Mouse (Mus musculus): ENCODE results near the gene Rcsd1. TPM values are rescaled to one million over a fixed set of nuclear protein-coding genes. Genes with fewer than 3 reads are reported as not detected.

Rcsd1 gene
- polyA plus RNA-seq (2012; rRNA removed): 9.9 and 10.6 TPM in 2 replicates

DNA sequence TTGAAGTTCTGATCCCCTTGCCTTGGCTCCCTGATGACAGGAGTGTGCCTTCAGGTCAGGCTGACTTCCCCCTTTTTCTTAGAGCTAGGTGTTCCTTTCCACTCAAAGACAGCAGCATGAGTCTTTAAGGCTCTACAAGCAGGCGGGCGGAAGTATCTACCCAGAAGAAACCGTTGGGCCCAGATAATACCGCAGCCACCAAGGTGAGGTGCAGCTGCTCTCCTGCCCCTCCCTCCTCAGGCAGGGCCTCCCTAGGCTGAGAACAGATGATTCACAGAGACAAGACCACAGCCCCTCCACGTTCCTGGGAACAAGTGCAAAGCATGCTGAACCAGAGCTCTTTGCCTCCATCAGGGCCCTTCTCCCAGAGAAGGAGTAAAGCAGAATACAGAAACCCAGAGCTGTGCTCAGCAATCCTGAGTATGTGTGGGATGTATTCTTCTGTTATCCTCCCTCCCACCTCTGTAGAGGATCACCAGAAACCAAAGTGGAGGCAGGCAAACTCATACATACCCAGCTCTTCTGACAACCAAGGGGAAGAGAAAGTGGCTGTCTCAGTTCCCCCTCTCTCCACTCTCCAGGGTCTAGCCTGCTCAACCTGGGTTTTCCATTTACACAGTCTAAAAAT is at the start of gene Rcsd1:
TSS of gene Rcsd1 (minus strand) at position 129 of the 628 bp plus-strand sequence.
- 50% methylated on average over 5 of the region's 5 CpGs for WGBS
- no peak for DNase-seq (ENCODE audit: low read depth, low spot score)

DNA sequence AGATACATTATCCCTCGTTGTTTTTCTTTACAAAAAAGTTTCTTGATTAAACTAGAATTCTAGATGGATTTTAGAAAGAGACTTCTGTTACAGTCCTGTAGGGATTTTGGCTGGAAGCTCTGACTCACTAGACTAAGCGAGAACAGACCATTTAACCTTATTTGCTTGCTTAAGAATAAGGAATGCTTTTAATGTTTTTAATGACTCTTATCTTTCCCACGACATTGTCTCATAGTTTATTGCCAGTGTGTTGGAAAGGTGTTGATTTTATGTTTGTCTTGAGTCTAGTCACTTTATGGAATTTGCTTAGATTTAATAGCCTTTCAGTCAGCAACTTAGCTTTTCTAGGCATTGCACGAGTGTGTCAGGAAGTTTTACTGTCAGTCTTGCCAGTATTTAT is 45.6 kb upstream of the Rcsd1 start:
- DNase-seq (ENCODE audit: low read depth, low spot score): no peak
- 14% methylated on average over 4 of the region's 4 CpGs for WGBS

DNA sequence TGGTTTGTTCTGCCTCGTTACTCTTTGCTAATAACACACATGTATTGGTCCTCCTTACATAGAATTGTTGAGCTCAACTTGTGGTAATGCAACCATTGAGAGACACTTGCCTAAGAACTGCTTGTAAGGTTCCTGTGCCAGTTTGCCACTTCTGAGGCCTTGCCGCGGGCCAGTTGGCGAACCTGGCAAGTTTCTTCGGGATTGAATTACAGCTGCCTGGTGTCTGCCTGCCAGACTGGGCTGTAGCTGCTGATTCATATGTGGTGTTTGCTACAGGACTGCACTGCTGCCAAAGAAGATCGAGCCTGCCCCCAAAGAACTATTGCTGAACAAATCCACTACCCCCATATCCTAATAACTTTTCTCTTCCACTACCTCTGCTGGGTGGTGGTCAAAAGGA is 44.6 kb upstream of the Rcsd1 start:
- 87% methylated on average over 6 of the region's 6 CpGs for WGBS
- DNase-seq (ENCODE audit: low read depth, low spot score): no peak

DNA sequence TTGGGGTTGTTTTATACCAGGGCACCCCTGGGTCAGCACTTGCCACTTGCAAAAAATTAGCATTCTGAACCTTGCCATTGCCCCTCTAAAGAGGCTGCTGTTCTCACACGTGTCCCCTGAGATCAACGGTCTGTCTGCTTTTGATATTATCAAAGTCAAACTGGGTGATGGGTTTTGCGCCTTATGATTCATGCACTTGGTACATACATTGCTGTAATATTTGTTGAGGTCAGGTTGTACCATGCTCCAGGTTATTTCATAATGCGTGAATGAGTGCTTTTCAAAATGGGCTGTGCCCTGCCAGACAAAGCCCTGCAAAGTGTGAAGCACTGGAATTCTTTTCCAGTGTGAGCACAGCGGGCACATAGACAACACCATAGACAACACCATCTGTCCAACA is 42.3 kb upstream of the Rcsd1 start:
- DNase-seq (ENCODE audit: low read depth, low spot score): no peak
- 76% methylated on average over 5 of the region's 5 CpGs for WGBS

DNA sequence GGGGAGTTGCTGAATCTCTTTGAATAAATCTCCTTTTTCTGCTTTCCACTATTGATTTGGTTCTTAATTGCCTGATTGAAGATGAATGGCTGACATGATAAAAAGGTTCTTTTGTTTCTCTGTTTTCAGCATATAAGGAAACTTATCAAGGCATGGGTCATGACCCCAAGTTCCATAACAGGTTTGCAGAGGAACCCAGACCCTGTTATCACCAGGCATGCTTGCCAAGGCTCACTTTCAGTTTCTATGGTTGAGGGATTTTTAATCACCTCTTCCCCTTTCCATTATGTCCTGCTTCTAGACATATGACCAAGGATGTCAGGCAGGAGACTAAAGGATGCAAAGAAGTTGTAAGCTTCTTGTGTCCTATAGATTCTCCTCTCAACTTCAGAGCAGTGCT is 41.6 kb upstream of the Rcsd1 start:
- DNase-seq (ENCODE audit: low read depth, low spot score): no peak

DNA sequence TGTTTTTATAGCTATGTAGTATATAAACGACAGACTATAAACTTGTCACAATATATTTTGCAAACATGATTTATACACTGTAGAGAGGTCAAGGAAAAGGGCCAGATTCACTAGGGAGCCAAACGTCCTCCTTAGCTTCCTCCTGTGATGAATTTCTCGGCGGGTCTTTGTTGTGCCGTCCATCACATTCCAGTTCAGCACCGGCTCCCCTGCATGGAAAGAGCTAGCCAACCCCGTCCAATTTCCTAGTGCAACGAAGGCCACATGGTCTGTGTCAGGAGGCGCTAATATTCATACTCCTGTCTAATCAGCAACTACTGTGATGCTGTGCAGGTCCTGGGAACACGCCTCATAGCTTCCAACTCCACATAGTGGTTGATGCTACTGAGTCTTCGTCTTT is 38.5 kb upstream of the Rcsd1 start:
- 18% methylated on average over 11 of the region's 11 CpGs for WGBS

DNA sequence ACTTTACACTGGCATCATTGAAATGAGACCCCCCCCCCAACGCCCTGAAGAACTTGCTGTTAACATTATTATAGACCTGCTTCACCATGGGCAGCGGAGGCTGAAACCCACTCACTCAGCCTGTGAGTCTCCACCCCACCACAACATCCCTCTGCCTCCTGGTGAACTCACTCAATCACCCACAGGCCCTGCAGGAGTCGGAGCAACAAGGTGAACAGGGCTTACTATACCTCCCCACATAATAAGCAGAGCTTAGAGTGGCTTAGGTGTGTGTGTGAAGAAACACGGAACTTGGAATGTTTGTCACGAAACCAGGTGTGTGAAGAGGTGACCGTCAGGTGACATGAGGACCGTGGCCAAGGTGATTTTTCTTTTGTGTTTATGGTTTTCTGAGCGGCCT is 32.4 kb upstream of the Rcsd1 start:
- 81% methylated on average over 8 of the region's 8 CpGs for WGBS

More for the DNA sequence above, 38.5 kb upstream of the Rcsd1 start:
- no peak for DNase-seq (ENCODE audit: low read depth, low spot score)

DNA sequence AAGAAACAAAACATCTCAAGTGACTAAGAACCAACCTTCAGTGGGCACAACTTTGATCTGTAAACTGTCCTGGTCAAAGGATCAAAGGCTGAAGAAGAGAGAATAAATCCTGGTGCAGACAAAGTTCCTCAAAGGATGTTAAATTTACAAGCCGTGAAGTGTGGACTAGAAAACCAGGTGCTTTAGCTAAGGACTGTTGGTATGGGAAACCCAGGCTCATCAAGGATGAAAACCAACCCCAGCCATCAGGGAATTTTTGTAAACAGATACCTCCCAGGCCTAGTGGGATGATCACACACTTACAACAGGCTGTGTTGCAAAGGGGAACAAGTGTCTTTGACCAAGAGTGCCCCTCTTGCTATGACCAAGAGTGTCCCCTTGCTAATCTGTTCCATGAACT is 29.4 kb upstream of the Rcsd1 start:
- no peak for DNase-seq (ENCODE audit: low read depth, low spot score)
- 58% methylated on average over 1 of the region's 1 CpGs for WGBS

More for the DNA sequence above, 32.4 kb upstream of the Rcsd1 start:
- no peak for DNase-seq (ENCODE audit: low read depth, low spot score)

DNA sequence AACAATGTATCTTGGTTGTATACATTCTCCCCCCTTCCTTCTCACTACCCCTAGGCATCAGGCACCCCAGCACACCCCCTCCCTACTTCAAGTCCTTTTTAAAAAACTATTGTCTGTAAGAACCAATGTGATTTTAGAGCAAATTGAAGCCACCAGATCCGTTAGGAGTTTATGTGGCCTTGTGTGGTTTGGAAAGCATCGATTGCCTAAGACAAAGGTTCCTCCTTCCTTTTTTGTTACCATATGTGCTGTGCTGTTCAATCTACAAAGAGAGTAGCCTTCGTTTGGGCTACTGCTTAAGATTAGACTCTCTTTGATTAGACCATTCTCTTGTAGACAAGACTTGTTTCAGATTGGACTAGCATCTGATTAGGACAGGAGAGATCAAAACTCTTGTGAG is 28.3 kb upstream of the Rcsd1 start:
- DNase-seq (ENCODE audit: low read depth, low spot score): no peak
- WGBS: 57% methylated on average over 3 of the region's 3 CpGs

DNA sequence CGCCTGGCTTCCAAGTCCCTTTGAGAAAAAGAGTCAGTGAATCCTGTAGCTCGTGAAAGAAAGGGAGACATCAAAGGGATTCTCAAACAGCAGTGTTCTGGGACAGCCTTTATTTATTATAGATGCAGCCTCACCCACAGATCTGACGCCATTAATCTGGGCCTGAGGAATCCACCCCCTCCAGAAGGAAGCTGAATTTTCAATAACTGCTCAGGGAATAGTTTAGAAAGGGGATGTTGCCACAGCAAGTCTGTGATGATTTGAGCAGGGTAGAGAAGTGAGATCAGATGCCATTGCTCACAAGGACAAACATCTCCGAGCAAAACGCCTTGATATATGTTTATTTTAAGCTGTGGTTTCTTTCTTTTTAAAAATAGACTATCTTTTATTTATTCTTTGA is 27.9 kb upstream of the Rcsd1 start:
- WGBS: 53% methylated on average over 5 of the region's 5 CpGs
- DNase-seq (ENCODE audit: low read depth, low spot score): no peak

DNA sequence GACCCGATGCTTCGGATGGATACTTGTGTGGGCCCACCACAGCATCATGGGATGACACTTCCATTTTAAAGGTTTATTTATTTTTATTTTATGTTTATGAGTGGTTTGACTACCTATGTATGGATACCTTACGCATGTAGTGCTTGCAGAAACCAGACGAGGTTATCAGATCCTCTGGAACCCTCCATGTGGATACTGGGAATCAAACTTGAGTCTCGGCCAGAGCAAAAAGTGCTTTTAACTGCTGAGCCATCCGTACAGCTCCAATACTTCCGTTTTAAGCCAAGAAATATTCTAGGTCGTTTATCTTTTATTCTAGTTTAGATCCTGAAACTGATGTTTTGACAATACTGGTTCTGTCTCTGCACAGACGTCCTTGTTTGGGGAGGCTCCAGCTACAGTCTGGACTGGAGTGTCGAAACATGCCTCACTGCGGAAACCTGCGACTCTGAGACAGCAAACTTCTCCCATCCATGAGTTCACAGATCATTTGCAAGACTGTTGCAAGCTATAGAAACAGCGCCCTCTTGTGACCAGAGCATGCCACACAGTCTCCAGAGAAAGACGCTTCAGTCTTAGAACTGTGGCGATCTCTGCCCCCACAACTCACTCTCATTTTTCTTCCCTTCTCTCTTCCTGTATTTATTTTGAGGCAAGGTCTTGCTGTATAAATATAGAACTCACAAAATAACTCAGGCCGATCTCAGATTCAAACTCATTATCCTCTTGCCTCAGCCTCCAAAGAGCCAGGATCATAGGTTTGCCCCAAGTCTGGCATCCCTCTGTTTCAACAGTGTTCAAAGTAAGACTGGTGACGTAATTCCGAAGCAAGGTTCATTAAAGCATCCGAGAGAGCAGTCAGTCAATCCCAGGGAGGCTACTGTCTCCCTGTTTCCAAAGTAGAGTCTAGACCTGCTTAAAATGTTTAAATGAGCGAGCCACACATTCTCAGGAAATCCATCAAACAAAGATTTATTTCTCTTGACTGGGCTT is 26.6 kb upstream of the Rcsd1 start:
- DNase-seq (ENCODE audit: low read depth, low spot score): peak; percentile 55
- 27% methylated on average over 20 of the region's 20 CpGs for WGBS

DNA sequence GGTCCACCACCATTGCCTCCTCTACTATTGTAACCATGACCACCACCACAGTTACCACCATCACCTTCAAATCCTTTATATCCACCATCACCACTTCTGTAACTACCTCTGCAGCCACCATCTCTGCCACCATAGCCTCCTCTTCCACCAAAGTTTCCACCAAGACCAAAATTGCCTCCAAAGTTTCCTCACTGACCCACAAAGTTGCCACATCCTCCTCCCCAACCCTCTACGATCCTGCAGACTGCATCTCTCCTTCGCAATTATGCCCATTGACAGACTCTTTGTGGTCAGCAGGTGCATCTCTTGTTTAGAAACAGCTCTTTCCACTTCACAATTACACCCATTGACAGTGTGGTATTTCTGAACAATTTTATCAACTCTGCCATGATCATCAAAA is 25.3 kb upstream of the Rcsd1 start:
- DNase-seq (ENCODE audit: low read depth, low spot score): no peak
- WGBS: 82% methylated on average over 2 of the region's 2 CpGs

DNA sequence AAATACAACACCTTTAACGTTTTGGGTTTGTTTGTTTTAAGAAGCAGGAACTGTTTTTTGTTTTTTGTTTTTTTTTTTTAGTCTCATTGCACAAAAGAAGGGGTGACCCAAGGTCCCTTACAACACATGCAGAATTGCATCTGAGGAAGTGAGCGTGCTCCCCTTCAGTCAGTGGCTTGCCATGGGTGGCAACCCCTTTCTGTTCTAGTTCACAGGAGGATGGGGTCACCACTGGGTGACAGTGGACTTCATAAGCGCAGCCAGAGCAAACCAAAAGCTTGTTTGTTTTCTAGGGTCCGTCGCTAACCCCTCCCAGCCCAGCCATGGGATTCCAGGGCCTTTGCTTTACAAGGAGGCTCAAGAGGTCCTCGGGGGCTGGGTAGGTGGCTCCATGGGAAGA is 22.0 kb upstream of the Rcsd1 start:
- 52% methylated on average over 6 of the region's 6 CpGs for WGBS
- DNase-seq (ENCODE audit: low read depth, low spot score): no peak

DNA sequence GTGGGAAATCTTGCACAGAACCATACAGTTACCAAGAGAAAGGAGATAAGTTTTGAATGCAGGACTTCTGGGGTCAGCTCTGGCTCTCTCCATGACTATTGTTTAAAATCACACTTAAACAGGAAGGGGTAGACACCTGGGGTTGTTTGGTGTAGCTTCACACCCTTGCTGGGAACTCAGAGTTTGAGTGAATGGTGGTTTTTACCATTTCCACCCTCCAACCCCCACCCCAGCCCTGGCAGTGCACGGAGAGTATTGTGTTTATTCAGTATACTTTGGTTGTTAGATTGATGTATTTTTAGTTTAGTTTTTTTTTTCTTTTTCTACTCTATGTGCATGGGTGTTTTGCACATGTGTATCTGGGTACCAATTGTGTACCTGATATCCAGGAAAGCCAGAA is 20.6 kb upstream of the Rcsd1 start:
- WGBS: 23% methylated on average over 1 of the region's 1 CpGs
- DNase-seq (ENCODE audit: low read depth, low spot score): no peak

DNA sequence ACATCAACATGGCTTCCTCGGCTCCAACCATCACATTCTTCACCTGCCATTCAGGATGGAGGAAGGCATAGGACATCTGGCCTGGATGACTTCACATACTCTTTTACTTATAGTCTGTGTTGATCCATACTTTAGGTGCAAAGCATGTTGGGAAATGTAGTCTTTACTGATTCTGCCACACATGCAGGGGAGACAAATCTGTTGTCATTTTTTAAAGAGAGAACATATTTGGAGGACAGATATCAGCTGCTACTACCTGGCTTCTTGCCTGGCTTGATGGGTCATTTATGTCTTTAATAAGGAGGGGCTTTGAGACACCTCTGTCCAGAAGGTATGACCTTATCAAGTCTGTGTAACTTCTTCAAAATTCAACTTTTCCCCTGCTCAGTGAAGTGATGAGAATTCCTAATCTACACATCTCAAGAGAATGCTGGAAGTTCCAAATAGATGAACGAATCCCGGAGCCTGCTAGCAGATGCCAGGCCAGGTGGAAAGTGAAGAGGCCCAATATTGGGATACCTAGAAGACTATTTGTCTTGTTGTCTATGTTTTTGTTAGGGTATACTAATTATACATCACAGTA is 18.6 kb upstream of the Rcsd1 start:
- no peak for DNase-seq (ENCODE audit: low read depth, low spot score)
- 87% methylated on average over 3 of the region's 3 CpGs for WGBS

DNA sequence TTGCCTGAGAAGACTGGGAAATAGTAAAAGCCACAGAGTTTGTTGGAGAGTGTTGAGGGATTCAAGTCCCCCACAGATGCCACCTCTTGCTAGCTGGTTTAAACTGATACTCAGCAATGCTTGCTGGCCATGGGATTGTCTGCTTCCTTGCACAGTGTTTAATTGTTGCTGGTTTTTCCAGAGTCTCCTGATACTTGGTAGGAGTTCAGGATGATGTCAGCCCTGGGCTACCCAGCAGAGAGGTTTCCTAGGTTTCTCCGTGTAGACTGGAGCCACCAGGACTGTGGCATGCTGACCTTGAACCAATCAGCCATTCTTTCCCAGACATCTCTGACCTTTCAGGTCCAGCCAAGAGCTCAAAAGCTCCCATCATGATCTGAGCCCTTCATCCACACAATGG is 17.4 kb upstream of the Rcsd1 start:
- no peak for DNase-seq (ENCODE audit: low read depth, low spot score)
- 42% methylated on average over 1 of the region's 1 CpGs for WGBS

DNA sequence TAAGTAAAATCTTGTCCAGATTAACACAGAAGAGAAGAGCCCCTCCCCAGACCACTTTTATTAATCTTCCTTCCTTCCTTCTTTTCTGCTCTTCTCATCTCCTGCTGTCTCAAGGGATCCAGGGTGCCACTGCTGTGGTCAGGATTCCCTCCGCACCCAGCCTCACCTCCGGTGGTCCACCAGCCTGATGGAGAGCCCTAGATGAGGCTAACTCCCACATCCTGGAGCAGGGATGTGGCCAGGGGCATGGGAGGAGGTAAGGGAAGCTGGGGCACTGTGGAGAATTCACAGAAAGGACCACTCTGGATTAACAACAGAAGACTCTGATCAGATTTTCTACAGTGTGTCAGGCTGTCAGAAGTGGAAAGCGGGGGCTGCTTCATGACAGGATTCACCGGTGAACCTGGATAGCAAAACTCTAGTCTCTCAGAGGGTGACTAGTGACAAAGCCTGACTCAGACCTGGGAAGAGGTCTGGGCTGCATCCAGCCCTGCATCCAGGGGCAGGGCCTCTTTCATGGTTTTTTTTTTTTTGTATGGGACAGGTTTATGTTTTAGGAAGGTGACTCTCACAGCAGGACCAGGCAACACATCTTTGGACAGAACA is 15.6 kb upstream of the Rcsd1 start:
- no peak for DNase-seq (ENCODE audit: low read depth, low spot score)
- 94% methylated on average over 4 of the region's 4 CpGs for WGBS

DNA sequence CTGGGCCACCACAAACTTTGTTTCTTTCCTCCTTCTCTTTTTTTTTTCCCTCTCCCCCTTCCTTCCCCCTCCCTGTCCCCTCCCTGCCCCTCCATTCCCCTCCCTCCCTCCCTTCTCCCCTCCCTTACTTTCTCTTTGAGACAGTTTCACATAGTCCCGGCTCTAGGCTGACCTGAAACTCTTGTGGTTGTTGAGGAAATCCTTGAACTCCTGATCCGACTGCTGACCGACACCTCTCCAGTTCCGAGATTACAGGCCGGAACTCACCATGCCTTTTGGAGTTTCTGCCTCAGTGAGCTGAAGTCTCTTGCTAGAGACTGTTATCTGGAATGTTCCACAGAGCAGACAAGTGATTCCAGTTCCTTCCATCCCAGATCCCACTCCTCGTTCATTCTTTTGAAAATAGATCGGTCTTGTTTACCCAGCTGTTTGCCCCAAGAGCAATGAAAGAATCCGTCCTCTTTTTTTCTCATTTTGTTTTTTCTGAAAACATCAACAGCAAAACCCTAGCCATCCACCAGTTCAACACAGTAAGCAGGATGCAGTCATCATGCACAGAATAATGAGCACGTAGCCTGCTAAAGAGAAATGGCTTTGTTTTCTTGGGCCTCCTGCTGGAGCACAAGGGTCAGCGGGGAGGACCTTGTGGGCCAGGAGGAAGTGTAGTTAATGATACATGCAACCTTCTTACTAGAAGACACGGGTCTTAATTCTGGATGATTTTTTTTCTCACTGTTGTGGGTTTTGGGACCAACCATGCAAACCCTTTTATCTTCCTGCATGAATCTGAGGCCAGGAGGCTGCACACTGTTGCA is 14.9 kb upstream of the Rcsd1 start:
- DNase-seq (ENCODE audit: low read depth, low spot score): no peak
- 40% methylated on average over 11 of the region's 11 CpGs for WGBS

DNA sequence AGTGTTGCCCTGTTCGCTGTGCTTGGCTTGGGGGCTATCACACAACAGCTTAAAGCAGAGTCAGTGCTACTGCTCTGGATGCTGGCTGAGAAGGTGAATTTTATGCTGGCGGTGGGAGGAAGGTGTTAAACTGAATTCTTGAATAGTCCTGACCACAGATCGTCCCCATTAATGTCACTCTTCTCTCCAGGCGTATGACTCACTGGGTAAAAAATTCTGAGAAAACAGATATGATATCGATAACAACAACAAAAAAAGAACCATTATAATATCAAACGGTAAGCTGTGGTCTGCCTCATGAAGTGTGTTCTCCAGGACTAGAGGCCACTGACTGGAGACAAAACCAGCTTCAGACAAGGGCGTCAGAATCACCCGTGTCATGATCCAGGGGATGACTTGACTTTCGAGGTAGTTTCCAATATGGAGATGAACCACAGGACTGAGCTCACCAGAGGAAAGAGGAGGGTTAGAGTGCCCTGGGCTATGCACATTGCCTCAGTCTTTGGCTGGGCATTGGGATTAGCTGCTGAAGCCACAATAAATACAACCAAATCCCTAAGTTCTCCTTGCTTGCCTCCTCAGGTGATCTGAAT is 13.1 kb upstream of the Rcsd1 start:
- 83% methylated on average over 9 of the region's 9 CpGs for WGBS
- DNase-seq (ENCODE audit: low read depth, low spot score): no peak

Data from large intestine, adult 2 months (tissue).